Mouse (Mus musculus) heart, postnatal 0 days (tissue): Measurements from ENCODE around the gene Gng3. TPM values are rescaled to one million over a fixed set of nuclear protein-coding genes. Genes with fewer than 3 reads are reported as not detected.
A peak's percentile ranks its signal among the peaks of the same experiment; 100 is the strongest.

ENCODE experiments used
- ATAC-seq: fragments of 200-750 bp; cut with Nextera tagmentation; 2 replicates; pipeline ENCODE4 v1.8.0; 2017; ENCODE audit warnings: low read depth, moderate number of reproducible peaks, moderate library complexity; ENCODE audit not compliant: insufficient read depth
- DNase-seq: peaks from one replicate; pipeline ENCODE4 v3.0.0-alpha.2; 2016; ENCODE audit warnings: low spot score
- H3K27ac ChIP-seq: fragments of 300-500 bp; sonication (generic); 2 replicates; pipeline ENCODE4 v1.5.1; 2014; ENCODE audit warnings: low read depth, mild to moderate bottlenecking
- H3K27me3 ChIP-seq: fragments of 300-500 bp; sonication (generic); 2 replicates; pipeline ENCODE4 v1.6.1; 2014; ENCODE audit warnings: low read length, mixed read lengths; ENCODE audit not compliant: control insufficient read depth, insufficient read depth
- H3K36me3 ChIP-seq: fragments of 300-500 bp; sonication (generic); replicated peaks from 2 replicates; pipeline ENCODE4 v1.6.1; 2014; ENCODE audit warnings: low read length, mixed read lengths; ENCODE audit not compliant: control insufficient read depth, insufficient read depth
- H3K4me1 ChIP-seq: fragments of 300-500 bp; sonication (generic); 2 replicates; pipeline ENCODE4 v1.6.1; 2014; ENCODE audit warnings: antibody characterized with exemption; ENCODE audit not compliant: control insufficient read depth, insufficient read depth
- H3K4me2 ChIP-seq: fragments of 300-500 bp; sonication (generic); 2 replicates; pipeline ENCODE4 v1.6.1; 2014; ENCODE audit warnings: low read depth, mild to moderate bottlenecking, low read length, moderate library complexity
- H3K4me3 ChIP-seq: fragments of 300-500 bp; sonication (generic); 2 replicates; pipeline ENCODE4 v1.5.1; 2014; ENCODE audit warnings: low read depth, low read length
- H3K9ac ChIP-seq: fragments of 300-500 bp; sonication (generic); replicated peaks from 2 replicates; pipeline ENCODE4 v1.6.1; 2014; ENCODE audit warnings: low read depth, low read length, mixed read lengths
- H3K9me3 ChIP-seq: fragments of 300-500 bp; sonication (generic); replicated peaks from 2 replicates; pipeline ENCODE4 v1.6.1; 2016; ENCODE audit warnings: low read length; ENCODE audit not compliant: control insufficient read depth
- CTCF ChIP-seq: IDR thresholded peaks from 2 replicates; pipeline ENCODE4 v1.5.1; 2016; ENCODE audit warnings: antibody characterized with exemption, control low read depth, low read depth
- EP300 ChIP-seq: IDR thresholded peaks from 2 replicates; pipeline ENCODE4 v1.6.1; 2016; ENCODE audit warnings: antibody characterized with exemption, low read depth
- WGBS: fragments of 180-500 bp; shearing (Covaris S2); extraction: QIAGEN DNeasy Blood & Tissue Kit; methylation state at CpG from one replicate; pipeline ENCODE4 v1.1.7; 2014; 5-methylcytosine and 5-hydroxymethylcytosine counted together
- polyA plus RNA-seq: library from polyadenylated mRNA; unstranded; fragments of >200 nt; fragmentation: Nextera tagmentation; extraction: Ambion mirVana; gene quantifications from 2 replicates; pipeline ENCODE4 v1.2.1, GENCODE M21; 2015
- total RNA-seq: library from RNA; depleted of rRNA; stranded (reverse); fragments of >200 nt; gene quantifications from 2 replicates; pipeline ENCODE4 v1.2.3, GENCODE M21; 2014; ENCODE audit warnings: low replicate concordance

Gng3 gene
- total and polyA plus RNA-seq, 2 experiments from 2014 or later = 0.48 TPM; not detected in 1

GRCm38 (mm10) chr19:8806810-8807209 is 32.2 kb downstream of the Gng3 start:
- no peak overlapping the region for H3K4me2 ChIP-seq
- WGBS = 94% methylated on average over 5 of the region's 5 CpGs
- H3K27ac ChIP-seq = no peak overlapping the region
- H3K4me1 ChIP-seq = peaks cover 6% of the 10 kb centered on the region; the same call in 1 of the 2 replicates
- DNase-seq (no peak), ATAC-seq (no peak)
- no peak overlapping the region for H3K4me3 ChIP-seq
- TF ChIP-seq CTCF (no peak), EP300 (no peak)
- H3K9me3 ChIP-seq = no peaks in the 10 kb centered on the region
- peaks cover 41% of the 10 kb centered on the region for H3K36me3 ChIP-seq
- no peak overlapping the region for H3K9ac ChIP-seq
- no peaks in the 10 kb centered on the region for H3K27me3 ChIP-seq

GRCm38 (mm10) chr19:8803879-8804660 is 34.9 kb downstream of the Gng3 start:
- Histone ChIP-seq H3K9ac (no peak overlapping the region), H3K27ac (no peak overlapping the region), H3K4me2 (no peak overlapping the region), H3K36me3 (peaks cover 24% of the 10 kb centered on the region), H3K9me3 (no peaks in the 10 kb centered on the region), H3K4me1 (peaks cover 9% of the 10 kb centered on the region; the same call in 1 of the 2 replicates), H3K27me3 (no peaks in the 10 kb centered on the region), H3K4me3 (no peak overlapping the region)
- WGBS = 87% methylated on average over 11 of the region's 11 CpGs
- ATAC-seq (no peak), DNase-seq (no peak)
- no peak for TF ChIP-seq CTCF
- TF ChIP-seq EP300 = no peak

DNA sequence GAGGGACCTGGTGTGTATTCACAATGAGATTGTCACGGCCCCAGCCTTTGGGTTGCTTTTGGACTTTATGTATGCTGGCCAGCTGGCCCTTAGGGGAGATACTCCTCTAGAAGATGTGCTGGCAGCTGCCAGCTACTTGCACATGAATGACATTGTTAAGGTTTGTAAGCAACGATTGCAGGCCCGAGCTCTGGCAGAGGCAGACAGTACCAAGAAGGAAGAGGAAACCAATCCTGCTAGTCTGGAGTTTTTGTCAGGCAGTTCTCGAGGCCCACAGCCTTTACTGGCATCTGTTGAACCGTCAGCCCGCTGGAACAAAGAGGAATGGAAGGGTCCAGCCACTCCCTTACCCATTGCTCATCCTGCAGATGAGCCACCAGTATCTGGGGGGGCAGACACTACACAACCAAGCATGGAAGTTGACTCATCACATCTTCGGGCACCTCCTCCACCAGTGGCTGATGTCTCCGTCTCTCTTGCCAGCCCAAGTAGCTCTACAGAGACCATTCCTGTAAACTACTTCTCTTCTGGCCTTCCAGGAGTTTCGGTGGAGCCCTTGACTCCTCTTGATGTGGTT is 35.7 kb downstream of the Gng3 start:
- Histone ChIP-seq H3K27me3 (no peaks in the 10 kb centered on the region), H3K36me3 (peaks cover 19% of the 10 kb centered on the region; the same call in 1 of the 2 replicates), H3K4me2 (peak overlapping the region; percentile 73; the same call in 1 of the 2 replicates), H3K9me3 (no peaks in the 10 kb centered on the region), H3K4me3 (no peak overlapping the region), H3K9ac (no peak overlapping the region), H3K27ac (no peak overlapping the region), H3K4me1 (peaks cover 9% of the 10 kb centered on the region; the same call in 1 of the 2 replicates)
- ATAC-seq (no peak), DNase-seq (no peak)
- 88% methylated on average over 9 of the region's 9 CpGs for WGBS
- TF ChIP-seq EP300 = no peak
- no peak for TF ChIP-seq CTCF

DNA sequence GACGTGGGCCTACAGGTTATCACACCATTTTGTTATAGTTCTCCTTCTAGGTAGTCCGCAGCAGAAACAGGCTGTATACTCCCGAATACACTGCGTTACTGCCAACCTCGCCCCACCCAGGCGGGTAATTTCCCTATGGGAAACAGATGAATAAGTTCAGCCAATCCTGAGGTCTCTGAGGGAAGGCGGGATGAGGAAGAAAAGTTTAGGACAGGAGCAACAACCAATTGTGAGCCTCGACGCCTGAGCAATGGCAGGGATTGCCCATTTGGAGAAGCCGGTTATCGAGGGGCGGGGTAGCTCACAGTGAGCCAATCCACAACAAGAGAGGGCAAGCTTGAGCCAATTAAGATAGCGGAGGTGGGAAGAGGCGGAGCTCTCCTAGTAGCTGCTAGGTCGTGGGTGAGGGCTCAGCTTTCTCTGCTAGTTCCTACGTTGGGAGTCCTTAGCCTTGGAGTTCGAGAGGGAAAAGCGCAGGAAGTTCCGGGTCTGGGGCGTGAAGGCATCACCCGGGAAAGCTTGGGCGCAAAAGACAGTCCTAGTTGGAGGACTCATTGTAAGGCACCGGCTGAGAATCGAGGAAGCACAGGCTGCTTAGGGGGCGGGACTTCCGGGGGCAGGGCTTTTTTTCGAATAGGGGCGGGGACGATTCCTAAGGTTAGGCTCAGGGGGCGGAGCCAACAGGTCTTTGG is 36.7 kb downstream of the Gng3 start, which contains the start of gene Zbtb3:
Zbtb3 (plus strand) TSS at position 426 of the 692 bp plus-strand sequence.
- under 1% methylated on average over 30 of the region's 30 CpGs for WGBS
- peak within 1 kb of the TSS; percentile 85 for H3K27ac ChIP-seq
- TF ChIP-seq CTCF (no peak), EP300 (no peak)
- H3K27me3 ChIP-seq = no peaks in the 10 kb centered on the region
- H3K36me3 ChIP-seq = peaks cover 18% of the 10 kb centered on the region; the same call in 1 of the 2 replicates
- DNase-seq = peak; percentile 99
- peak within 1 kb of the TSS; percentile 63 for H3K4me3 ChIP-seq
- H3K4me2 ChIP-seq = peak within 1 kb of the TSS; percentile 73
- H3K9me3 ChIP-seq = no peaks in the 10 kb centered on the region
- peaks cover 13% of the 10 kb centered on the region; the same call in 1 of the 2 replicates for H3K4me1 ChIP-seq
- peak within 1 kb of the TSS; percentile 40 for H3K9ac ChIP-seq
- ATAC-seq = peak; percentile 97

- ATAC-seq (no peak), DNase-seq (no peak)
- Histone ChIP-seq H3K4me3 (peak overlapping the region; percentile 71), H3K36me3 (peaks cover 20% of the 10 kb centered on the region), H3K4me2 (peak overlapping the region; percentile 76), H3K9me3 (no peaks in the 10 kb centered on the region), H3K9ac (no peak overlapping the region), H3K4me1 (peaks cover 13% of the 10 kb centered on the region; the same call in 1 of the 2 replicates), H3K27ac (peak overlapping the region; percentile 73), H3K27me3 (no peaks in the 10 kb centered on the region)
- TF ChIP-seq CTCF (no peak), EP300 (no peak)
These were observed 40.1 kb downstream of the Gng3 start for GRCm38 (mm10) chr19:8798947-8799315.
